Mouse (Mus musculus): ENCODE results near the gene Msh5.
"Not testable (repeated sequence)": the region's sequence is repeated elsewhere in the genome, so short reads cannot be mapped to it uniquely, and the experiment has no call there.

Gene Msh5

GRCm38 (mm10) chr17:35005158-35005557 lies 41.4 kb downstream of the Msh5 start:
- CTCF ChIA-PET = no interaction called here

- CTCF ChIA-PET = no interaction called here
Measured at GRCm38 (mm10) chr17:35004075-35004717, 42.3 kb downstream of the Msh5 start.

- CTCF ChIA-PET = no interaction called here
Measured at GRCm38 (mm10) chr17:35003022-35003838, 43.3 kb downstream of the Msh5 start.

DNA sequence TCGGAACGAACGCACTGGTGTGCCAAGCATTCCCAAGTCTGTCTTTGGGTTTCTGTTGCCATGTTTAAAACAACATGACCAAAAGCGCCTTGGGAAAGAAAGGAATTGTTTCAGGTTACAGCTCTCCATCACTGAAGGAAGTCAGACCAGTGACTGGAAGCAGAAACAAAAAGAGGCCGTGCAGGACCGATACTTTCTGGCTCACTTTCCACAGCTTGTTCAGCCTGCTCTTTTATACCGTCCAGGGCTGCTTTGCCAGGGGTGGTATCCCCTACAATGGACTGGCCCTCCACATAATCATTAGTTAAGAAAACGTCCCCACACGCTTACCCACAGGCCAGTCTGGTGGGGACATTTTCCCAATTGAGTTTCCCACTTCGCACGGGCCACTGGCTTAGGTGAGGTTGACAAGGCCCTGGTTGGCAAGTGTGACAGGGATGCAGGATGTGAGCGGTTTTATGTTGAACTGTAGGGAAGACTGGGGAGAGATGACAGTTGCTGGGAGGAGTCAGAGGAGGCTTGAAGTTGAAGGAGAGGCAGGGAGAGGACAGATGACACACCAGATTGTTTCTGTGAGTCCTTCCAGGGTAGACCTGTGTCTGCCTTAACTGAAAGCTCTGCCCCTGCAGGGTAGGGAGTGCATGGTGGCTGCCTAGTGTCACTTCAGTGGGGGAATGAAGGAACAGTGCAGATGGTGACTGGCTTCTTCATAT lies 44.2 kb downstream of the Msh5 start:
- CTCF ChIA-PET = interaction anchor here (0.7 kb wide), 1 partner anchor 46 kb away, joined by 3 read pairs; no protein-coding TSS in a partner anchor

DNA sequence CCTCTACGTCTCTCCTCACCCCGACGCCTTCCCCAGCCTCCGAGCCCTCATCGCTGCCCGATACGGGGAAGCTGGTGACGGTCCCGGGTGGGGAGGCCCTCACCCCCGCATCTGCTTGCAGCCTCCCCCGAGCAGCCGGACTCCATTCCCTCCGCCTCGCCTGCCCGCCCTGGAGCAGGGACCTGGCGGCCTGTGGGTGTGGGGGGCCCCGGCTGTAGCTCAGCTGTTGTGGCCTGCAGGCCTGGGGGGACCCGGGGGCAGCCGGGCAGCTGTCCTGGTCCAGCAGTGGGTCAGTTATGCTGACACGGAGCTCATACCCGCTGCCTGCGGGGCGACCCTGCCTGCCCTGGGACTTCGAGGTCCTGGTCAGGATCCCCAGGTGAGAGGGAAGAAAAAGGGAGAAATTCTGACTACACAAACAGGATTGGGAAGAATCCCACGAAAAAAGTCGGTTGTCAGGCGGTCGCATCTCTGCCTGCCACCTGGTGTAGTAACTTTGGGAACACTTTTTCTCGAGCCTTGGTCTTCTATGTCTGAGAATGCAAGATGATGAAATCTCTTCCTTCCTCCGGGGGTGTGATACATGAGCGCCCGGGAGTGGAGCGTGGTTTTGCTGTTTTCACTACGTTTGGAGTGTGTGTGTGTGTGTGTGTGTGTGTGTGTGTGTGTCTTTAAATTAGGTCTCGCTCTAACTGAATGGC lies 44.9 kb downstream of the Msh5 start:
- CTCF ChIA-PET = interaction anchor here (0.7 kb wide), 1 partner anchor 47 kb away, joined by 3 read pairs; no protein-coding TSS in a partner anchor

DNA sequence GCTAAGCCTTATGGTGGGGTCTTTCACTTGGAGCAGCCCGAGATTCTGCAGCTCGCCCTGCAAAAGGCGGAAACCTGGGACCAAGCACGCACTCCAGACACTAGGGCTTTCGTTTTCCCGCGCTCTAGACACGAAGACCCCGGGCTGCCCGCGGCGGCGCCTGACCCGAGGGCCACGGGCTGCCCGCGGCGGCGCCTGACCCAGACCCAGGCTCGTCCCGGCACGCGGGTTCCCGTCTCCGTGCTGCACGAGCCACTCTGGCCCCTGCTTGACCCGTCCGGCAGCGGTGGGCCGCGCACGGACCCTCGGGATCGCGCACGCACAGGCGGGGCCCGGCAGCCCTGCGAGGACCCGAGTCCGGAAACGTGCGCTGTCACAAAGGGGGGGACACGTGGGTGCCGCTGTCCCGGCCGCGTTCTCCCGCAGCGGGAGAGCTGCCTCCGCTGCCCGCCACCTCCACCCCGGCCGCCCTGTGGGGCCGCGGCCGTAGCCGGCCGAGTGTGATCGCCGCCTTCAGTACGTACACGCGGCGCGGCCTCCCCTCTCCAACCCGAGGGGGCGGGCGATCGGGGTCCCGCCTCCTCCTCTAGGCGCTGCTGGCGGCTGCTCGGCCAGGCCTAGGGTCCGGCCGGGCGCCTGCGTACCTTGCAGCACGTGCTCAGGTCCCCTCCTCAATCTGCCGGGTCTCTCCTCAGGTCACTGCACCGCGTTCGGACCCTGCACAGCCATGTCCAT lies 45.7 kb downstream of the Msh5 start, which contains the start of gene Vars:
TSS of gene Vars (plus strand) at position 271 of the 735 bp plus-strand sequence.
- CTCF ChIA-PET = no interaction called here

GRCm38 (mm10) chr17:34999871-35000716 lies 46.5 kb downstream of the Msh5 start:
- CTCF ChIA-PET = interaction anchor here (0.5 to 1.3 kb wide), 2 partner anchors 16 to 136 kb away, joined by 3 to 4 read pairs; no protein-coding TSS in a partner anchor

- CTCF ChIA-PET = interaction anchor here (0.6 to 1.3 kb wide), 2 partner anchors 15 to 56 kb away, joined by 3 to 5 read pairs; no protein-coding TSS in a partner anchor
Measured at GRCm38 (mm10) chr17:34998526-34999430, 47.8 kb downstream of the Msh5 start.

DNA sequence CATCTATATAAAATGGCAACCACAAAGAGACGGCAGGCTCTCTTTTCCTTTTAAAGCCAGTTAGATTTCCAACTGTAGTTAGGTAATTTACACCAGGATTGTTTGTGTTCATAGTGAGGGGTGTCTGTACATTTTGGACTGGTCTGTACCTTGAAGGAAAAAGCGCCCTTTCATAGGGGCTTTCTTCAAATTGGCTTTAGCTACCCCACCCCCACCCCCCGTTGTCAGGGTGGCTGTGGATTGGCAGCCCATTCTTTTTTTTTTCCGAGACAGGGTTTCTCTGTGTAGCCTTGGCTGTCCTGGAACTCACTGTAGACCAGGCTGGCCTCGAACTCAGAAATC lies 49.4 kb downstream of the Msh5 start:
- CTCF ChIA-PET = interaction anchor here (0.6 kb wide), 1 partner anchor 75 kb away, joined by 3 read pairs; no protein-coding TSS in a partner anchor

DNA sequence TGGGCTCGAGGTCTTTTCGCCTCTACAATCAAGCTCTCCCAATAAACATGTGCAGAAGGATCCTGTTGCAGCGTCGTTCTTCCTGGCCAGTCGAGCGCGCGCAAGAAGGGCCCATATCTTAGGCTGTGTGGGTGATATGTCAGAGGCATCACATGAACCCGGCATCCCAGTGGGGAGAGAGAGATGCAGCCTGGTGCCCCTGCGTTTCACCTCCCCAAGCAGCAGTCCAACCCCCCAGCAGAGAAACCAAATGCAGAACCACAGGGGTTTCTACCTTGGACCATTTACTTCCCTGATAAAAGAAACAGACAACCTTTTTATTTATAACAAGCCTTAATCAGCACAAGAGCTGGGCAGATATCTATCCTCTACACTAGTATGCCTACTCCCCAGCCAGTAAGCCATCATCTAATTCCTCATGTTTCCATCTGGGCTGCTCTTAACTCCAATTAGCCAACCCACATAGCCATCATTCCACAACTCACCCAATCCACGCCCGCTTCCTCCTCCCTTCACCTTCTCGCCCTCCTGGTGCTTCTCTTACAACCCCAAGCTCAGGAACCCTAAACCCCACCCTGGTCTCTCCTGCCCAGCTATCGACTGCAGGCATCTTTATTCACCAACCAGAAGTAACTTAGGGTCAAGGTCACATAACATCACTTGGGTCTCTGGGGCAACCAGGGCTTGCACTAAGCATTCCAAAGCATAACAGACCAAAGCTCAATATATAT lies 50.0 kb downstream of the Msh5 start:
- CTCF ChIA-PET = no interaction called here

DNA sequence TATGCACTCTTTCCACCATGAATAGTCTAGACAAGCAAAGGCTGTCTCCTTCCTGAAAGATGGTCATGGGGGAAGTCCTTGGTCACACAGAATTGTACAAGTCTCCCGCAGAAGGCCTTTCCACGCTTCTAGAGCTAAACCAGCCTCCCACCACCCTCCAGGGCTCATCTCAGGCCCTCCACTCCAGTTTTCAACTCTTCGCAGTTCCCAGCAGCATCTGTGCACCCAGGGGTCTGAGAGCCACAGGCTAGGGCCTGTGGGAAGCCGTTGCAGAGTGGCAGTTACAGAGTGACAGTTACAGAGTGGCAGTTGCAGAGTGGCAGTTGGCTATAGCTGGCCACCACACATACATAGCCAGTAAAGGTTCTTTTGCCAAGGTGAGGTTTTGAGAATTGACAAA lies 50.6 kb downstream of the Msh5 start:
- CTCF ChIA-PET = not testable (repeated sequence)

GRCm38 (mm10) chr17:34995192-34995591 lies 51.4 kb downstream of the Msh5 start:
- CTCF ChIA-PET = interaction anchor here (0.7 kb wide), 1 partner anchor 501 kb away, joined by 3 read pairs; no protein-coding TSS in a partner anchor

DNA sequence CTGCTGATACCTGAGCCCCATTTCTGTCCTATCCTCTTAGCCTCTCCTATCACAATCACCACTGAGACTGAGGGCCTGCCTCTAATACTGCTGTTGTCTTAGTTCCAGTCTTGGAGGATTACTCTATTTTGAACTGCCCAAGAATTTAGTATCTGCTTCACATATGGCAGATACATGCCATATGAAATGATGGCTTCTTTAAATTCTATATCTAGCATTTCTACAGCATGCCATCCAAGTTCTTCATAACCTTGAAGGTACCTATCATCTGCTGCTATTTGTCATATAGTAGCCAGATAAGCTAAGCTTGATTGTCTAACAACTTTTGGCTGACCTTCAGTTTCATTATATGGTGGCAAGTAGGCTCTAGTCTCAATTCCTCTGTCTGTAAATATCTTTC lies 51.8 kb downstream of the Msh5 start:
- CTCF ChIA-PET = interaction anchor here (0.6 to 0.7 kb wide), 2 partner anchors 398 to 501 kb away, joined by 3 to 11 read pairs; no protein-coding TSS in a partner anchor

GRCm38 (mm10) chr17:34984218-34984617 lies 62.3 kb downstream of the Msh5 start:
- CTCF ChIA-PET = interaction anchor here (1.3 to 1.6 kb wide), 2 partner anchors 15 to 76 kb away, joined by 3 to 5 read pairs; no protein-coding TSS in a partner anchor

GRCm38 (mm10) chr17:34982328-34982727 lies 64.2 kb downstream of the Msh5 start:
- CTCF ChIA-PET = interaction anchor here (0.7 kb wide), 1 partner anchor 78 kb away, joined by 3 read pairs; no protein-coding TSS in a partner anchor

GRCm38 (mm10) chr17:34981690-34982180 lies 64.8 kb downstream of the Msh5 start, which contains the start of gene Lsm2:
Gene Lsm2, plus strand, starts transcription at chr17:34981862.
- CTCF ChIA-PET = interaction anchor here (0.6 kb wide), 1 partner anchor 103 kb away, joined by 10 read pairs; no protein-coding TSS in a partner anchor

GRCm38 (mm10) chr17:34980655-34981054 lies 65.9 kb downstream of the Msh5 start:
- CTCF ChIA-PET = interaction anchor here (0.7 kb wide), 1 partner anchor 45 kb away, joined by 3 read pairs; no protein-coding TSS in a partner anchor

All from spleen, embryonic (tissue).